Mouse (Mus musculus): ENCODE data around the gene Rad9b. TPM values are rescaled to one million over a fixed set of nuclear protein-coding genes. Genes with fewer than 3 reads are reported as not detected.

Gene Rad9b
- polyA plus RNA-seq, 1 experiment from 2014 or later = 10.7 TPM

GRCm38 (mm10) chr5:122274785-122275184 lies 79.2 kb downstream of the Rad9b start:
- 27% methylated on average over 5 of the region's 5 CpGs for WGBS
- ATAC-seq (ENCODE audit: low FRiP score) (no peak), DNase-seq (ENCODE audit: low spot score) (peak; percentile 40)
- H3K36me3 ChIP-seq (ENCODE audit: control insufficient read depth, insufficient read depth, low read length) = no peaks in the 10 kb centered on the region
- H3K4me1 ChIP-seq (replicated peaks; ENCODE audit: control insufficient read depth, insufficient read depth, low read length) = no peaks in the 10 kb centered on the region
- H3K27me3 ChIP-seq (ENCODE audit: control insufficient read depth, insufficient read depth, low read length) = no peaks in the 10 kb centered on the region
- no peak overlapping the region for H3K4me3 ChIP-seq (ENCODE audit: low read depth, low read length)
- no peak overlapping the region for H3K9ac ChIP-seq (ENCODE audit: low read depth, low read length)
- H3K4me2 ChIP-seq (replicated peaks; ENCODE audit: low read depth, low read length) = no peak overlapping the region
- no peak overlapping the region for H3K27ac ChIP-seq (ENCODE audit: low read depth, low read length)
- H3K9me3 ChIP-seq (ENCODE audit: control insufficient read depth, low read length) = no peaks in the 10 kb centered on the region

Other genes starting within 250 kb of the Rad9b start
- gene Ccdc63, start 213.4 kb downstream of the Rad9b start, polyA plus RNA-seq (2014; fragmentation: Nextera tagmentation; extraction: Ambion mirVana) = not detected in 2 replicates
- gene Ppp1cc, start 196.0 kb downstream of the Rad9b start, polyA plus RNA-seq (2014; fragmentation: Nextera tagmentation; extraction: Ambion mirVana) = 293 and 305 TPM in 2 replicates
- gene Hvcn1, start 147.4 kb downstream of the Rad9b start, polyA plus RNA-seq (2014; fragmentation: Nextera tagmentation; extraction: Ambion mirVana) = 5.0 and 6.1 TPM in 2 replicates
- gene Tctn1, start 89.8 kb downstream of the Rad9b start, polyA plus RNA-seq (2014; fragmentation: Nextera tagmentation; extraction: Ambion mirVana) = 4.4 and 5.6 TPM in 2 replicates
- 8.1 and 8.4 TPM in 2 replicates for gene Pptc7, start 69.9 kb downstream of the Rad9b start, polyA plus RNA-seq (2014; fragmentation: Nextera tagmentation; extraction: Ambion mirVana)
- 220 and 231 TPM in 2 replicates for gene Vps29, start 136 bp upstream of the Rad9b start, polyA plus RNA-seq (2014; fragmentation: Nextera tagmentation; extraction: Ambion mirVana)
- gene Gpn3, start 17.6 kb upstream of the Rad9b start, polyA plus RNA-seq (2014; fragmentation: Nextera tagmentation; extraction: Ambion mirVana) = 63.5 and 68.1 TPM in 2 replicates
- gene Fam216a, start 18.1 kb upstream of the Rad9b start, polyA plus RNA-seq (2014; fragmentation: Nextera tagmentation; extraction: Ambion mirVana) = 119 and 123 TPM in 2 replicates
- gene Arpc3, start 37.6 kb upstream of the Rad9b start, polyA plus RNA-seq (2014; fragmentation: Nextera tagmentation; extraction: Ambion mirVana) = 53.8 and 68.9 TPM in 2 replicates
- gene Anapc7, start 67.5 kb upstream of the Rad9b start, polyA plus RNA-seq (2014; fragmentation: Nextera tagmentation; extraction: Ambion mirVana) = 27.1 and 33.7 TPM in 2 replicates
- 46.5 and 50.2 TPM in 2 replicates for gene Atp2a2, start 148.0 kb upstream of the Rad9b start, polyA plus RNA-seq (2014; fragmentation: Nextera tagmentation; extraction: Ambion mirVana)